Mouse (Mus musculus) monocyte, adult 5-6 weeks (primary cell): Measurements from ENCODE around the gene Gm45521. TPM values are rescaled to one million over a fixed set of nuclear protein-coding genes. Genes with fewer than 3 reads are reported as not detected.

Experiments used
- total RNA-seq: library from RNA; stranded (forward); fragments of 200-1000, 200-491, 200-594 nt; gene quantifications from 3 replicates; pipeline ENCODE4 v1.2.3, GENCODE M21; 2017

Gene Gm45521
- total RNA-seq, 1 experiment from 2014 or later = not detected

Other genes with a start within 250 kb of the Gm45521 start
- gene Gm26661, start 165.7 kb upstream of the Gm45521 start, total RNA-seq = not detected in 3 replicates
- 8.0 to 12.0 TPM (median 8.2 TPM) in 3 replicates for gene Flnb, start 139.3 kb upstream of the Gm45521 start, total RNA-seq
- gene Dnase1l3, start 37.3 kb downstream of the Gm45521 start, total RNA-seq = 0.58 to 4.0 TPM (median 0.64 TPM) in 3 replicates
- gene Abhd6, start 45.6 kb downstream of the Gm45521 start, total RNA-seq = 0.64 to 1.9 TPM (median 0.78 TPM) in 3 replicates
- gene Rpp14, start 123.1 kb downstream of the Gm45521 start, total RNA-seq = 12.5 to 30.2 TPM (median 29.2 TPM) in 3 replicates
- gene Pxk, start 140.9 kb downstream of the Gm45521 start, total RNA-seq = 39.4 to 49.1 TPM (median 39.6 TPM) in 3 replicates
- gene Pdhb, start 215.7 kb downstream of the Gm45521 start, total RNA-seq = 102 to 144 TPM (median 122 TPM) in 3 replicates